Mouse (Mus musculus): ENCODE measurements around the gene Vcp.

Gene Vcp

GRCm38 (mm10) chr4:42969304-42969703, 31.0 kb downstream of the Vcp start, which contains the start of gene 1700022I11Rik:
TSS of gene 1700022I11Rik (plus strand) at chr4:42969604.
- DNase-seq (ENCODE audit: low spot score): no peak

DNA sequence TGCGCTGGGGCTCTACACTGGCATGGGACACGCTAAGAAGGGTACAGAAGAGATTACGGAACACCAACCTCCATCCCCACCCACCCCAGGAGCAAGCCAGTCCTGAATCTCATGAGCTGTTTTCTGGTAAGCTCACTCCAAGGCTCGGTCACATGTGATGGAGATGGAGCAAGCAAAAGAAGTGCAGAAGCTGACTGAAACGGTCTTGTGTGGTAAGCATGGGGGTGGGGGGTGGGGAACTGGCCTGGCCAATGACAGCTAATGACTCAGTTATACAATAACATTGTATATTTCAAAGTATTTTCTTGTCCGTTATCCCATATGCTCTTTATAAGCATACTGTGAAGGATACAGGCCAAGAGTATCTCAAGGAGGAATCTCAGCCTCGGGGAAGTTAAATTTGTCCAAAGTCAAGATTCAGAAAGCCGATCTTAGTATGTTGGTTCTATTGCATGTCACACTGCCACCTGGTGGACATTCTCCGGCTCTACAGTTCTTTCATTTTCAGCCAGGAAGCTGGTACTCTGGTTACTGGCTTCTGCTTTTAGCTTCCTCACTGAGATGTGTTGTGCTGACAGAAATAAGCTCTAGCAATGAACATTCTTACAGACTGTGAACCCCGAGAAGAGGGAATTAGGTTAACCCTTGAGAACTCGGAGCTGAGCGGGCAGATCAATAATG, 35.1 kb downstream of the Vcp start:
- DNase-seq (ENCODE audit: low spot score): peak; percentile 89

DNA sequence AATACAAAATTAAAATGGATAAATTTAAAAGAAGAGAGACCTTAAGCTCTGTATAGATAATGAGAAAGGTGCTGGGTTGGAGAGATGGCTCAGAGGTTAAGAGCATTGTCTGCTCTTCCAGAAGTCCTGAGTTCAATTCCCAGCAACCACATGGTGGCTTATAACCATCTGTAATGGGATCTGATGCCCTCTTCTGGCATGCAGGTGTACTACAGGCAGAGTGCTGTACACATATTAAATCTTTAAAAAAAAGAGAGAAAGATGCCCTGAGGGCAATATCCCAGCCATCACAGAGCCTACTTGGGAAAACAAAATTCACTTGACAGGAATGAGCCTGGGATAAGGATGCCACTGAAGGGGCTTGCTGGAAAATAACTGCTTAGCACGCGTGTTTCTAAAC, 36.8 kb downstream of the Vcp start:
- no peak for DNase-seq (ENCODE audit: low spot score)

DNA sequence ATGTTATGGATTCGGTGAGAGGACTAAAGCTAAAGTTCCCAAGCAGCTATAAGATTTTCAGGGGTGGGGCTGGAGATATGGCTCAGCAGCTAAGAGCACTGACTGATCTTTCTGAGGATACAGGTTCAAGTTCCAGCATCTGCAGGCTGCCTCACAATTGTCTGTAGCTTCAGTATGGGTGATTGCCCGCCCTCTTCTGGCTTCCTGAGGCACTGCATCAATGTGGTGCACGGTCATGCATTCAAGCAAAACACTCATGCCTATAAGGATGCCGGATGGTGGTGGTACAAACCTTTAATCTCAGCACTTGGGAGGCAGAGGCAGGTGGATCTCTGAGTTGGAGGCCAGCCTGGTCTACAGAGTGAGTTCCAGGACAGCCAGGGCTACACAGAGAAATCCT, 38.7 kb downstream of the Vcp start:
- peak; percentile 75 for DNase-seq (ENCODE audit: low spot score)

- no peak for DNase-seq (ENCODE audit: low spot score)
Measured at GRCm38 (mm10) chr4:42959382-42959781, 40.9 kb downstream of the Vcp start.

DNA sequence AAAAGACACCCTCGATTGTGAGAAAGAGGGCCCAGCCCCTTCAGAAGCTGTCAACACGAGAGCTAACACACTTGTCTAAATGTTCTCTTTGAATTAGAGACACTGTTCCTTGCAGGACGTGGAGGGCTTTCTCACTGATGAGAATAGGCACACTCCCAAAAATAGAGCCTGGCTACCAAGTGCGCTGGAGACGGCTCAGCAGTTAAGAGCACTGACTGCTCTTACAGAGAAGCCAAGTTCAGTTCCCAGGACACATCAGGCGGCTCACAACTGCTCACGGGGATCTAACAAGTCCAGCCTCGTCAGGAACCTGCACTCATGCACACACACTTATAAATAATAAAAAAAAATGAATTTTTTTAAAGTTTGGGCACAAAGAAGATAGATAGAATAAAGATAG, 41.4 kb downstream of the Vcp start:
- DNase-seq (ENCODE audit: low spot score): no peak

DNA sequence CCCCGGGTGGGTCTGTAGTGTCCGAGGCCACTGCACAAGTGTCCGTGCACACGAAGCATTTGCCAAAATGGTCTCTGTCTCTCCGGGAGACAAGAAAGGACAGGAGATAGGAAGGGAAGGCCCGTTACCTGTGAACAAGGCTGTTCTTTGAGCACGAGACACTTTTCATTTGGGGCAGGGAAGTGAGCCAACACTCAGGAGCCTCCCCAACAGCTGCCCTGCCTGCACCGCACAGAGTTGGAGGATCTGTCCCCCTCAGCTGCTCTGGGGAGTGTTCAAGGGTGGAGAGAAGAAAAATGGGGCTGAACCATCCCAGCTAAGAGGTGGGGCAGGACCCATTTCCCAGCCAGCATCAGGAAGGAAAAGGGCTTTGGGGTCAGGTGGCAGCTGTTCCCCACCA, 42.3 kb downstream of the Vcp start:
- no peak for DNase-seq (ENCODE audit: low spot score)

- no peak for DNase-seq (ENCODE audit: low spot score)
Measured at GRCm38 (mm10) chr4:42957306-42957705, 43.0 kb downstream of the Vcp start.

- no peak for DNase-seq (ENCODE audit: low spot score)
Measured at GRCm38 (mm10) chr4:42956581-42956980, 43.7 kb downstream of the Vcp start.

DNA sequence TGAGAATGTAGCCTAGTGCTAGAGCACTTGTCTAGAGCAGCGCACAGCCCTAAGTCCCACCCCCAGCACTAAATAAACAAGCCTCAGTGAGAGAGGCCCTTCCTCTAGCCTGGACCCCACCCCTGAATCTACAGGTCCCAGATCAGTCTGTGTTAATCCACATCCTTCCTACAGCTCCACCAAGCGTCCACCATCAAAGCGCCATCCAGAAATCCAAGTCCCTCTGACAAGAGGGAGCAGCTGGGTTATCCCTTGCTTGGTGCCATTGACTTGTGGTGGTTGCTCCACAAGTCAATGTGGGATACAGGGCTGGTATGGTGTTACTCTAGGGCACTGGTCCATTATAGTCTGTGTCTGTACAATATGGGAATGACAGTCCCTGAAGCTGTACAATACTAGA, 45.1 kb downstream of the Vcp start:
- DNase-seq (ENCODE audit: low spot score): no peak

DNA sequence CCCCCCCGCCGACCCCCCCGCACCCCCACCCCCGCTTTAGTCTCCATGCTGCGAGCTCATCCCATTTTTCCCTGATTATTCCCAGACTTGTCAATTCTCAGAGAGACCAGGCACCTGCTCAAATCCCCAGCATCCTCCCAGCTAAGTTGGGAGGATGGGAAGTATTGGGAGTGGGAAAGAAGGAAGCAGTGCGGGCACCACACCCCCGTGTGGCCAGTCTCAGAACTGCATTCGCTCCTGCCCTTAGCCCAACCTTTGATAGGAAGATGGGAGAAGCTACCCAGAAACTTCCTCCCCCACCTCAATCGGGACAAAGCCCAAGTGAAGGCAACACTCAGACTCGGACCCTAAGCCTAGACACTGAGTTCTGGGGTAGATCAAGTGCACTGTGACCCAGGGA, 46.0 kb downstream of the Vcp start:
- peak; percentile 85 for DNase-seq (ENCODE audit: low spot score)

GRCm38 (mm10) chr4:42953435-42954094, 46.7 kb downstream of the Vcp start:
- DNase-seq (ENCODE audit: low spot score): peak; percentile 37

DNA sequence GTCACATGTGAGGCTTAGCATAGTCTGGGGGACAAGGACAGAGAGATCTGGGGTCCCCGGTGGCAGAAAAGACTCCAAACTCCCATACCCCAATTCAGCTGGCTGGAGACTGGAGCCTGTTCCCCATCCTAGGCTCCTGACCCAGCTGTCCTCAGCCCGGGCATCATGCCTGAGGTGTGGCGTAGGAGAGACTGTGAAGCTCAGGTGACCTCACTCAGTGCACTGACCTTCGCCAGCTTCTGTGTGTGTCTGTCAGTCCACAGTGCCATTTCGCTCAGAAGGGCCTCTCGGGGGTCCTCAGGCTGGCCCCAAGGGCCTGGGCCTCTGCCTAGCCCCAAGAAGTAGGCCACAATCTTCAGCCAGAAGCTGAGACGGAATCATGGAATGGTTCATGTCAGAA, 47.7 kb downstream of the Vcp start:
- no peak for DNase-seq (ENCODE audit: low spot score)

DNA sequence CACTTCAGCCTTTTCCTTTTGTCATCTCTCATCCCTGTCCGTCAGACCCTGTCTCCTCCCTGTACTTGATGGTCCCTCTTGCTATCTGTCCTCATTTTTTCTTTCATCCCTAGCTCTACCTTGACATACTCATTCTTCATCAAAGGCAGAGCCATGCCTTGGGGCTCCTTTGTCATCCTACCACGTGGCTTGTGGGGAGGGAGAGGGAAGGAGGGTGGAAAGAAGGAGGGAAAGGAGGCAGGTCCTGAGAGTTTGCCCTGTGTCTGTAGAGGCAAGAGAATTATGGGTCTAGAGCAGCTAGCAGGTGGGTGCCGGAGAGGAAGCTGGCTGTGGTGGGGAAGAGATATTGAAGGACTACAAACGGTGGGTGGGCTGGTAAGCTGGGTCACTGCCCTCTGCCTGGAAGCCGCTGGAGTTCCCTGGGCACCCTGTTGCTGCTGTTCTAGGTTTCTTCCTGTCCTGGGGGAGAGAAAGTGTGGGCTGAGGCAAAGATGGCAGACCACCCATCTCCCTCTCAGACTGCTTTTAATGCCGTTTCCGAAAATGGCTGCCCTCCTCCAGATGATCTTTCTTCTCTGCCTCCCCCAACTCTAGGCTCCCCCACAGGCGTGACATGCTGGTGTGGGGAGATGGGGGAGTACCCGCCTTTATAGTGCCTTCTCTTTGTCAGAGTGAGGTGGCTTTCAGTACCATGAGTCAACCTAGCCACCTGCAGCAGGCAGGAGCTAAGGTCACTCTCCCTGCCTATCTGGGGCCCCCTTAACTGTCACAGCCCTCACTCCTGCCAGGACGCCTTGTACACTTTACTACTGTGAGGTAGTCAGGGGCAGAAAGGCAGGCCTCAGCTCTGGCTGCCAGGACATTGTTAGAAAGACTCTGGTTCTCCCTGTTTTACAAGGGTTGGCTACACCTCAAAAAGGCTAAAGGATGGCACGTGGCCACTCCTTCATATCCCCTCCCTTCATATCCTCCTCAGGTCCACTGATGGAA, 48.8 kb downstream of the Vcp start:
- no peak for DNase-seq (ENCODE audit: low spot score)

DNA sequence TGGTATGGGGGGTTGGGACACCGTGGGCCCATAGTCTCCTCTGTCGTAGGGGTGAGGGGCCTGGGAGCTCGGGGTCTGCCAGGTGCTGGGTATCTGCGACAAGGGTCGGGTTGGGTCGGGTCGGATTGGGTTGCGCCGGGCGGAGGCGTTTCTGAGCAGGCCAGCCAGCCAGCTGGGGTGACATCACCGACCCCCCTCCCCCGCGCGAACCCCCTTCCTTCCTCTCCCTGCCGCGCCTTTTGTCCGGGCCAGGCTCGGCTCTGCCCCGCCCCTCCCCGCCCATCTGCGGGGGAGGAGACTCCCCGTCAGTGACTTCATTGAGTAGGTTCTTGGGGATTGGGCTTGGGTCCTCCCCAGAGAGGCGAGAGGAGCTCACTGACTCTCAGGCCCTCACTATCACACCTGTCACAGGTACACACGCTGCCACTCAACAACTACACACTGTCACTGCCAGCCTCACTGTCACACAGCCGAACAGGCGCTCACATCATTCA, 50.2 kb downstream of the Vcp start:
- DNase-seq (ENCODE audit: low spot score): peak; percentile 89

DNA sequence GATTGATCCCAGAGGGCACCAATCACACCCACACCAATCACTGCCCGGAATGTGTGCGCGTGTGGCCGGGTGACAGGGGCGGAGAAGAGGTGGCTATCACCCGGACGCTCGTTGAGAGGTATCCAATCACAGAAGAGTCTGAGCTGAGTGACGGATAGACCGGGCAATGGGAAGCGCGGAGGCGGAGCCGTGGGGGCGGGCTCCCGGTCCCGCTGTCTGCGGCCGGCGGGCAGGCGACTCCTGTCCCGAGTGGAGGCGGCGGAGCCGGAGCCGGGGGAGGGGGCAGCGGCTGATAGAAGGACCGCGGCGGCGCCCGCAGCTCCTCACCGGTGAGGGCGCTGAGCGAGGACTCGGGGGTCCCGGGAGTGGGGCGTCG, 50.6 kb downstream of the Vcp start, which contains the start of gene Dnajb5:
Dnajb5 (plus strand) TSS at position 139 of the 376 bp plus-strand sequence.
- DNase-seq (ENCODE audit: low spot score): peak; percentile 97

DNA sequence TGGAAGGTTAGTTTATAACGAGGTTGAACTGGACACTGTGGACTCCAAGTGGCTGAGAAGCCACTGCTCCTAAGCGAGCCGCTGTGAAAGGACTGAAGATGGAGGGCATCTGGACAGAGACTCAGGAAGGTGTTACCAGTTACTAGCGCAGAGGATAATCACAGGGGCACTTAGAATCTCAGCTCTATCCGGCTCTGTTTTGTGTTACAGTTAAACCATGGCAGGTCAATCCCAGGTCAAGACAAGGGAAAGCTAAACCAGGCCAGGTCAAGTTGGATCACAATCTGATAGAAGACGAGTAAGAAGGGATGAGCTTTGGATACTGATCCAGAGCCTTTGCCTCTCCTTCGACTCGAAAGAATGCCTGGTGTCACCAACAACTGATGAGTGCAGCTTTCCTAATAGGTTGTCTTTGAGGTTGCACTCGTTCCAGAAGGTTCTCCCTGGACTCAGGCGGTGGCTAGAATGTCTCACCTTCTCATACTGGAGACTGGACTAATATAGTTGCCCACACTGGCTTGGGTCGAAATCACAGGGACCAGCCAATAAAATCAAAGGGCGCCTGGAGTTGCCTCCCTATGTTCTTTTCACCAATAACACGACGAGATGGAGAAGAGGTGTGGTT, 51.1 kb downstream of the Vcp start:
- no peak for DNase-seq (ENCODE audit: low spot score)

- no peak for DNase-seq (ENCODE audit: low spot score)
Measured at GRCm38 (mm10) chr4:42948527-42948926, 51.8 kb downstream of the Vcp start.

GRCm38 (mm10) chr4:42946733-42947290, 53.5 kb downstream of the Vcp start:
- DNase-seq (ENCODE audit: low spot score): peak; percentile 61

DNA sequence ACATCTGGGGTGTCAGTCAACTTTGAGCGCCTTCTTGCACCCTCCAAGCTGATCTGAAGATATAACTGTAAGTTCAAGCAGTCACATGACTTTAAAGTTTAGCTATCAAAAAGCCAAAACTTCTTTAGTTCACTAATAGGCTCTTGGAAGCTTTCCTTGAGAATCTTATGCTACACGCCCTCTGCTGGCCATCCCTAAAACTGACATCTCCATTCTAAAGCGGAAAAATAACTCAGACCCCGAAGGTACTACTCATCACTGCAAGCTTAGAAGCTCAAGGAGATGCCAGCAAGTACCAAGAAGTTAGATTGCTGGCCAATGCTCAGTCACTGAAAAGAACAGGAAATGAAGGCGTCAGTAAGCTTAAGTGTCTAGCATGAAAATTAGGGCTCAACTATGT, 54.4 kb downstream of the Vcp start:
- peak; percentile 88 for DNase-seq (ENCODE audit: low spot score)

DNA sequence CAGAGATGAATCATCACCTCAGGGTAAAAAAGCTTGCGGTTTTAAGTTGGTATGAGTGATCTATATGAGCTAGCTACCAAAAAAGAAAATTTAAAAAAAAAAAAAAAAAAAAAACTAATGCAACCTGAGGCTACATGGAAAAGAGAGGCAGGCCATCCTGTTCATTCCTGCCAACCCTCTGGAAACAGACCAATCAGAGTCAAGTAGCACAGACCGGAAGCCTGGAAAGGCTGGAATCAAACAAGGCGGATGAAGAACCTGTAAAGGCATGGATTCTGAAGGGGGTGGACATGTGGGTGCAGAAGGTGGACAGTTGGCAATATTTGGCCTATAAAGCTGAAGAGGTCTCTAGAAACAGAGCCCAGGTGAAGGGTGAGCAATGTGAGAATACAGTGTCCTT, 54.9 kb downstream of the Vcp start:
- no peak for DNase-seq (ENCODE audit: low spot score)

DNA sequence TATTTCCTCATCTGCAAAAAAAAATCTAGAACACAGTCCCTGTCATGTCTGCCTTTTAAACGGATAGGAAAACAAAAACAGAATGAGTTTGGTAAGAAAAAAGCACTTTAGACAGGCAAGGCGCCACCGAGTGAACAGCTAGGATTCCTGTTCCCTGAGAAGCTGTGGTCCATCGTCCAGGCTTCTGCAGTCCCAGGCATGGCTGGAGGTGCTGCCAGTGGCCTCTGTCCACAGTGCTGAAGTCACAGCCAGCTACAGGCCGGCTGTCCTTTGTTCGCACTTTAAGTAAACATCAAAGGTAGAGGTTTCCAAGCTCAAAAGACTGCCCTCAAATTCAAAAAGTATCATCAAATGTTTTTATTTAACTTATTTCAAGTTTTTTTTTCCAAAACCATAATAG, 55.3 kb downstream of the Vcp start:
- peak; percentile 63 for DNase-seq (ENCODE audit: low spot score)

All from embryo, embryonic 10.5 days (tissue).